Mouse (Mus musculus) c-Kit-positive CD71-positive TER-119-negative erythroid progenitor cells, embryonic 14.5 days (primary cell): Measurements from ENCODE around the gene A730049H05Rik.

Experiments
- DNase-seq: peaks from one replicate; pipeline ENCODE4 v3.0.0-alpha.2; 2013; ENCODE audit warnings: low read depth

The A730049H05Rik gene

DNA sequence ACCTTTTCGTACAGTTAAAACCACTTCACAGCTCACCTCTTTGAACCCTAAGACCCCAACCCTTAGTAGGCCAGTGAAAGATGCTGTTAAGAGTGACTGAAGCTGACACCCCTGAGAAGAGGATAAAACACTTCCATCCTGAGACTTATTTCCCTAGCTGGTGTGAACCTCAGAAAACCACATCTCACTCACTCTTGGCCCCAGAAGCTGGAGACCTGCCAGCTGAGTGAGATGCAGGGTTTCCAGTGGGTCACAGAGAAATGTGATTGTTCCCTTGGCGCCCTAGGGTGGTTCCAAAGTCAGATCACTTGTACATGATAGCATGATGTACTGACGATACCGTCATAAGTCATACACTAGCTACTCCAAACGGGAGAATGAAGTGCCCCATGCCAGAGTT, 66.2 kb downstream of the A730049H05Rik start:
- no peak for DNase-seq

- no peak for DNase-seq
These were observed 67.0 kb downstream of the A730049H05Rik start for GRCm38 (mm10) chr6:92883131-92883900.

GRCm38 (mm10) chr6:92891535-92891934, 75.3 kb downstream of the A730049H05Rik start:
- no peak for DNase-seq
